Mouse (Mus musculus): Measurements from ENCODE around the gene Bscl2.

Gene Bscl2

GRCm38 (mm10) chr19:8837251-8837791, at the start of gene Bscl2:
Gene Bscl2 (plus strand): TSS chr19:8837467.
- peak; percentile 87 for DNase-seq (ENCODE audit: extremely low spot score, low spot score)

- no peak for DNase-seq (ENCODE audit: extremely low spot score, low spot score)
Measured at GRCm38 (mm10) chr19:8788521-8788920, 48.7 kb upstream of the Bscl2 start.

GRCm38 (mm10) chr19:8789171-8789570, 48.1 kb upstream of the Bscl2 start:
- no peak for DNase-seq (ENCODE audit: extremely low spot score, low spot score)

- DNase-seq (ENCODE audit: extremely low spot score, low spot score), result no peak
Measured at GRCm38 (mm10) chr19:8790171-8790570, 47.1 kb upstream of the Bscl2 start.

GRCm38 (mm10) chr19:8798264-8798946, 38.9 kb upstream of the Bscl2 start, which contains the start of gene Polr2g:
Gene Polr2g (minus strand): TSS chr19:8798577.
- peak; percentile 83 for DNase-seq (ENCODE audit: extremely low spot score, low spot score)

- no peak for DNase-seq (ENCODE audit: extremely low spot score, low spot score)
Measured at GRCm38 (mm10) chr19:8798947-8799315, 38.3 kb upstream of the Bscl2 start.

- DNase-seq (ENCODE audit: extremely low spot score, low spot score), result peak; percentile 92
Measured at GRCm38 (mm10) chr19:8802130-8802821, 35.0 kb upstream of the Bscl2 start, which contains the start of gene Zbtb3. Gene Zbtb3 (plus strand): TSS chr19:8802555.

- no peak for DNase-seq (ENCODE audit: extremely low spot score, low spot score)
Measured at GRCm38 (mm10) chr19:8803204-8803780, 34.0 kb upstream of the Bscl2 start.

- no peak for DNase-seq (ENCODE audit: extremely low spot score, low spot score)
Measured at GRCm38 (mm10) chr19:8803879-8804660, 33.2 kb upstream of the Bscl2 start.

GRCm38 (mm10) chr19:8806810-8807209, 30.5 kb upstream of the Bscl2 start:
- no peak for DNase-seq (ENCODE audit: extremely low spot score, low spot score)

GRCm38 (mm10) chr19:8815812-8816211, 21.5 kb upstream of the Bscl2 start:
- DNase-seq (ENCODE audit: extremely low spot score, low spot score), result no peak

- DNase-seq (ENCODE audit: extremely low spot score, low spot score), result no peak
Measured at GRCm38 (mm10) chr19:8817001-8817400, 20.3 kb upstream of the Bscl2 start.

- no peak for DNase-seq (ENCODE audit: extremely low spot score, low spot score)
Measured at GRCm38 (mm10) chr19:8818301-8818798, 18.9 kb upstream of the Bscl2 start.

- DNase-seq (ENCODE audit: extremely low spot score, low spot score), result peak; percentile 93
Measured at GRCm38 (mm10) chr19:8818801-8819595, 18.3 kb upstream of the Bscl2 start, which contains the start of gene Ttc9c. Gene Ttc9c (minus strand): TSS chr19:8819333.

- DNase-seq (ENCODE audit: extremely low spot score, low spot score), result peak; percentile 96
Measured at GRCm38 (mm10) chr19:8819596-8820423, 17.5 kb upstream of the Bscl2 start, which contains the start of gene Hnrnpul2. Gene Hnrnpul2 (plus strand): TSS chr19:8820010.

GRCm38 (mm10) chr19:8820424-8820956, 16.8 kb upstream of the Bscl2 start:
- DNase-seq (ENCODE audit: extremely low spot score, low spot score), result peak; percentile 52

- no peak for DNase-seq (ENCODE audit: extremely low spot score, low spot score)
Measured at GRCm38 (mm10) chr19:8821146-8821545, 16.1 kb upstream of the Bscl2 start.

- DNase-seq (ENCODE audit: extremely low spot score, low spot score), result no peak
Measured at GRCm38 (mm10) chr19:8822696-8823095, 14.6 kb upstream of the Bscl2 start.

- no peak for DNase-seq (ENCODE audit: extremely low spot score, low spot score)
Measured at GRCm38 (mm10) chr19:8829660-8830059, 7.6 kb upstream of the Bscl2 start, which contains the start of gene AC129217.1. Gene AC129217.1 (plus strand): TSS chr19:8829773.
